Mouse (Mus musculus) stomach, postnatal 0 days (tissue): ENCODE results near the gene Samhd1.

Experiments used
- CTCF ChIP-seq: IDR thresholded peaks from 2 replicates; pipeline ENCODE4 v1.5.1; 2016; ENCODE audit warnings: antibody characterized with exemption, low read depth, mild to moderate bottlenecking, moderate library complexity
- EP300 ChIP-seq: optimal IDR thresholded peaks from 2 replicates; pipeline ENCODE3; 2016; ENCODE audit warnings: antibody characterized with exemption

DNA sequence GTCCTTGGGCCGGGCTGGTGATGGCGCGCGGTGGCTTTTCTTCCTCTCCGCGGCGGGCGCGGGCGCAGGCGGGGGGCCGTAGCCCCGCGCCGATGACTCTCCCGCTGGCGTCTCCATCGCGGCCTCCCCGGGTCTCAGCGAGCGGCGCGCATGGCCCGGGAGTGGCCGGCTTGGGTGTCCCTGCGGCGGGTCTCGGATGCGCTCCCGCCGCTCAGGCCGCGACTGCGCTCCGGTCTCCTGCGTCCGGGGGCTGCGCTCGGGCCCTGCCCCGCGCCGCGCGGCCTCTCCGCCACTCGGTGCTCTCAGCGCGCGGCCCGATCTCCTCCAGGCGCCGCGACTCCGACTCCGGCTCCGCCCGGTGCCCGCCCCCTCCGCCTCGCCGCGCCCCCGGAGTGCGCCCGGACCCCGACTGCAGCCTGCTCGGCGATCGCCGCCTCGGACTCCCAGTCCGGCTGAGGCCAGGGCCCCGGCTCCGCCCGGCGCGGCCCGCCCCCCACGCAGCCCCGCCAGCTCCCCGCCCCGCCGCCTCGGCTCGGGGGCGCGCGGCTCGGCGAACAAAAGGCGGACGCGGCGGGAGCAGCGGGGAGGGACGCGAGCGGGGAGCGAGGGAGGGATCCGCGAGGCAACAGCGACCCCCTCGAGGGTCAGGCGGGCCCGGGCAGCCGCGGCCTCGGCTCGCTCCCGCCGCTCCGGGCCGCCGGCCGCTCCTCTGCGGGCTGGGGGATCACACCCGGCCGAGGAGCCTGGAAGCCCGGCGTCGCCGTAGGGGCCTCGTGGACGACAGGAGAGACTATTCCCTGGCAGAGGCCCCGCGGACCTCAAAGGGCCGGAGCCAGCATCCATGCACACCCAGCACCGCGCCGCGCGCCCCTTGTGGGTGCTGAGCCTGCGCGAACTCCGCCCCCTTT lies 56.0 kb downstream of the Samhd1 start, which contains the start of gene Soga1:
- peak; percentile 48; the same call in 1 of the 2 replicates for TF ChIP-seq CTCF
- no peak for TF ChIP-seq EP300
